Mouse (Mus musculus) ES-Bruce4 (cell line): ENCODE results near the gene Pif1.

ENCODE experiments used
- CTCF ChIP-seq: IDR thresholded peaks from one replicate; pipeline ENCODE4 v1.8.1; 2011; ENCODE audit warnings: low read depth, low read length
- EP300 ChIP-seq: IDR thresholded peaks from 2 replicates; pipeline ENCODE4 v1.6.1; 2011; ENCODE audit warnings: low read depth, low read length; ENCODE audit not compliant: insufficient read depth
- POLR2A ChIP-seq: IDR thresholded peaks from one replicate; pipeline ENCODE4 v1.8.1; 2011; ENCODE audit warnings: low read length; ENCODE audit not compliant: insufficient read depth

DNA sequence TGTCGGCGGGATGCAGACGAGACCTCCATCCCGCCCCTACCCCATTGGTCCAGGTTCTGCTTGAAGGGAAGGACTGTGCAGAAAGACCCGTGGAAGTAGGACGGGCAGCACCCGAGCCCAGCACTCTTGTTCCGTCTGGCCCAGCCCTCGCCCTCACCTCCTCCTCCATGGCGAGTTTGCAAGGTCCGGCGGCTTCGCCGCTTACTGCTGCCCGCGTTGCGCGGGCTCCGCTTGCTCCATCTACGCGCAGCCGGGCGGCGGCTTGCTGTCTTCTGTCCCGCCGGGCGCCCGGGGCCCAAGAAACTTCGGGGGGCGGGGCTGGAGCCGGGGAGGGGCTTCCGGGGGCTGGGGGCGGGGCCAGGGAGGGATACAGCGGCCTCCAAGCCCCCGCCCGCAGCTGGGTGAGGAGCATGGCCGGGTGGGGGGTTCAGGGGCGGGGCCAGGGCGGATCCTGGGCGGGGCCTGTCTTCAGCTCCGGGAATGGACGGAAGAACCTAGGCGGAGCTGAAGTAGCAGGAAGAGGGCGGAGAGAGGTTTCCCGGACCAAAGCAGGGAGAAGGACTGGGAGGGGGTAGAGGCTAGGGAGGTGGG, 7.1 kb upstream of the Pif1 start, which contains the start of gene Plekho2:
- TF ChIP-seq POLR2A (peak; percentile 40), CTCF (no peak), EP300 (0 out of 2 replicates have a peak, but pooled peaks have one; percentile 22)
